Mouse (Mus musculus): ENCODE results near the gene D430019H16Rik.

DNA sequence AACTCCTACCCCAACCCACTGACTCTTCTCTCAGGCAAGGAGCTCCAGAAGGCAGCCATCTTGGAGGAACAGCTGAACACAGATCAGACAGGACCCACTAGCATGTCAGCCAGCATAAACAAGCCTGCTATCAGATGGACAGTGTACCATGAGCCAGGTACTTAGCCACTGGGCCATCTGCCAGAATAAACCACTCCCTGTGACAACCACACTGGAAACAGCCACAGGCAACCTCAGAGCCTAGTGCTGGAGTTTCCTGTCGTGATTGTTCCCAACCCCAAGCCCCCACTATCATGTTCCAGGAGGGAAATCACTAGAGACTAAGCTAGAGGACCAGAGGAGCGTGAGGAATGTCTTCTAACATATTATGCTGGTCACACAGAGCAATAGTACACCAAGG is 70.1 kb downstream of the D430019H16Rik start:
- no peak for TF ChIP-seq CTCF (IDR thresholded peaks at IDR 0.05; ENCODE audit: borderline replicate concordance, extremely low read depth, insufficient read depth, insufficient read length)
- TF ChIP-seq POLR2A (IDR thresholded peaks at IDR 0.05; ENCODE audit: borderline replicate concordance, extremely low read depth, insufficient read depth, insufficient read length, poor library complexity, severe bottlenecking) = no peak

All from brain, embryonic 14.5 days (tissue).